Mouse (Mus musculus) small intestine, adult 2 months (tissue): ENCODE measurements around the gene Capzb.

Experiments used
- CTCF ChIP-seq: fragments of 200-500 bp; IDR thresholded peaks from 2 replicates; pipeline ENCODE4 v1.5.1; 2012; ENCODE audit warnings: low read depth, mild to moderate bottlenecking, control low read depth, inconsistent platforms, low read length, moderate library complexity, mixed read lengths; ENCODE audit not compliant: insufficient replicate concordance, insufficient read length; ENCODE audit errors: extremely low read depth
- POLR2A ChIP-seq: fragments of 200-500 bp; IDR thresholded peaks from 2 replicates; pipeline ENCODE4 v1.6.1; 2012; ENCODE audit warnings: low read depth, mild to moderate bottlenecking, control low read depth, inconsistent platforms, low read length, moderate library complexity

DNA sequence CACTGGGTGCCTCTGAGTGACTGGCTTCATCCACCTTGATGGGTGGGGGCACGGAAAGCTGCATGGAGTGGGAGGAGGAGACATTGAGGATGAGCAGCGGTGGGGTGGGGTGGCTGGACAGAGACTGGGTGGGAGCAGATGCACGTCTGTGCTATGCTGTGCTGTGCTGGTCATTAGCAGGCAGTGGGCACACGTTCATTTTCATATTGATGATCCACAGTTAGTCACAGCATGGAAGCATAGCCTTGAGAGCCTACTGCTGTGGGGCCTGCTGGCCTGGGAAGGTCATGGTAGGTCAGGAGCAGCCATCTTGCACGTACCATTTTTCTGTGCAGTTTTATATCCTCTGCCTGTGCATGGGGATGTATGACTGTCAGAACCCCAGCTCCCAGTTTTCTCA is 56.0 kb downstream of the Capzb start:
- TF ChIP-seq POLR2A (no peak), CTCF (no peak)
